Mouse (Mus musculus) forebrain, embryonic 10.5 days (tissue): ENCODE results near the gene Elane. TPM values are rescaled to one million over a fixed set of nuclear protein-coding genes. Genes with fewer than 3 reads are reported as not detected.

ENCODE experiments used
- DNase-seq: peaks from one replicate; pipeline ENCODE4 v3.0.0-alpha.2; 2017; ENCODE audit warnings: low spot score; ENCODE audit errors: extremely low spot score
- H3K27ac ChIP-seq: fragments of 300-500 bp; sonication (generic); 2 replicates; pipeline ENCODE4 v1.5.1; 2016; ENCODE audit warnings: mild to moderate bottlenecking
- H3K27me3 ChIP-seq: fragments of 300-500 bp; sonication (generic); 2 replicates; pipeline ENCODE4 v1.6.1; 2016; ENCODE audit warnings: mild to moderate bottlenecking; ENCODE audit not compliant: poor library complexity, severe bottlenecking
- H3K36me3 ChIP-seq: fragments of 300-500 bp; sonication (generic); replicated peaks from 2 replicates; pipeline ENCODE4 v1.6.1; 2016; ENCODE audit warnings: mild to moderate bottlenecking, moderate library complexity
- H3K4me1 ChIP-seq: fragments of 300-500 bp; sonication (generic); 2 replicates; pipeline ENCODE4 v1.6.1; 2016
- H3K4me3 ChIP-seq: fragments of 300-500 bp; sonication (generic); 2 replicates; pipeline ENCODE4 v1.5.1; 2016; ENCODE audit warnings: mild to moderate bottlenecking, moderate library complexity
- H3K9me3 ChIP-seq: fragments of 300-500 bp; sonication (generic); 2 replicates; pipeline ENCODE4 v1.6.1; 2016; ENCODE audit warnings: mild to moderate bottlenecking, moderate library complexity
- WGBS: fragments of 180-500 bp; shearing (Covaris S2); methylation state at CpG from one replicate; pipeline ENCODE4 v1.1.7; 2016; 5-methylcytosine and 5-hydroxymethylcytosine counted together
- microRNA-seq: library from miRNA; unstranded; fragments of <30 nt; microRNA quantifications from one replicate; pipeline ENCODE4, GENCODE M21; 2017
- polyA plus RNA-seq: library from polyadenylated mRNA; unstranded; fragments of >200 nt; fragmentation: Nextera tagmentation; extraction: Ambion mirVana; gene quantifications from 2 replicates; pipeline ENCODE4 v1.2.1, GENCODE M21; 2016

The Elane gene
- polyA plus RNA-seq, 1 experiment from 2014 or later: not detected

- peak overlapping the region; percentile 78 for H3K27ac ChIP-seq
- no peak for DNase-seq
- 75% methylated on average over 9 of the region's 9 CpGs for WGBS
- peaks cover 82% of the 10 kb centered on the region for H3K4me1 ChIP-seq
- peaks cover 72% of the 10 kb centered on the region for H3K36me3 ChIP-seq
- no peaks in the 10 kb centered on the region for H3K9me3 ChIP-seq
- peak overlapping the region; percentile 25; the same call in 1 of the 2 replicates for H3K4me3 ChIP-seq
- no peaks in the 10 kb centered on the region for H3K27me3 ChIP-seq
These were observed 47.2 kb downstream of the Elane start for GRCm38 (mm10) chr10:79933145-79933679.

- WGBS: 37% methylated on average over 6 of the region's 6 CpGs
- peaks cover 78% of the 10 kb centered on the region for H3K36me3 ChIP-seq
- 0 out of 2 replicates have a peak overlapping the region, but pooled peaks have one; percentile 1 for H3K4me3 ChIP-seq
These were observed 47.8 kb downstream of the Elane start for GRCm38 (mm10) chr10:79933861-79934260.

GRCm38 (mm10) chr10:79934272-79934721, 48.2 kb downstream of the Elane start:
- Histone ChIP-seq H3K27me3 (no peaks in the 10 kb centered on the region), H3K4me1 (peaks cover 82% of the 10 kb centered on the region), H3K36me3 (peaks cover 81% of the 10 kb centered on the region)

More at GRCm38 (mm10) chr10:79933861-79934260, 47.8 kb downstream of the Elane start:
- Histone ChIP-seq H3K27ac (peak overlapping the region; percentile 78), H3K27me3 (no peaks in the 10 kb centered on the region), H3K4me1 (peaks cover 82% of the 10 kb centered on the region), H3K9me3 (no peaks in the 10 kb centered on the region)
- no peak for DNase-seq

GRCm38 (mm10) chr10:79934794-79935569, 48.9 kb downstream of the Elane start:
- H3K27me3 ChIP-seq: no peaks in the 10 kb centered on the region
- peaks cover 82% of the 10 kb centered on the region for H3K4me1 ChIP-seq
- 0 out of 2 replicates have a peak overlapping the region, but pooled peaks have one; percentile 1 for H3K4me3 ChIP-seq
- 93% methylated on average over 16 of the region's 16 CpGs for WGBS
- H3K9me3 ChIP-seq: no peaks in the 10 kb centered on the region
- 0 out of 2 replicates have a peak overlapping the region, but pooled peaks have one; percentile 78 for H3K27ac ChIP-seq
- H3K36me3 ChIP-seq: peaks cover 88% of the 10 kb centered on the region
- no peak for DNase-seq

More at GRCm38 (mm10) chr10:79934272-79934721, 48.2 kb downstream of the Elane start:
- DNase-seq: no peak
- Histone ChIP-seq H3K9me3 (no peaks in the 10 kb centered on the region), H3K4me3 (0 out of 2 replicates have a peak overlapping the region, but pooled peaks have one; percentile 1), H3K27ac (peak overlapping the region; percentile 78; the same call in 1 of the 2 replicates)
- 77% methylated on average over 13 of the region's 13 CpGs for WGBS

GRCm38 (mm10) chr10:79936284-79936910, 50.4 kb downstream of the Elane start:
- Histone ChIP-seq H3K36me3 (peaks cover 89% of the 10 kb centered on the region), H3K9me3 (no peaks in the 10 kb centered on the region), H3K4me1 (peaks cover 73% of the 10 kb centered on the region), H3K4me3 (no peak overlapping the region), H3K27ac (peak overlapping the region; percentile 27; the same call in 1 of the 2 replicates), H3K27me3 (no peaks in the 10 kb centered on the region)
- 80% methylated on average over 10 of the region's 10 CpGs for WGBS
- DNase-seq: no peak

GRCm38 (mm10) chr10:79936911-79937441, 50.9 kb downstream of the Elane start:
- H3K4me3 ChIP-seq: no peak overlapping the region
- peaks cover 68% of the 10 kb centered on the region for H3K4me1 ChIP-seq
- H3K27me3 ChIP-seq: no peaks in the 10 kb centered on the region
- peak overlapping the region; percentile 27; the same call in 1 of the 2 replicates for H3K27ac ChIP-seq
- peaks cover 89% of the 10 kb centered on the region for H3K36me3 ChIP-seq
- 90% methylated on average over 27 of the region's 27 CpGs for WGBS
- DNase-seq: no peak
- no peaks in the 10 kb centered on the region for H3K9me3 ChIP-seq

Small RNA genes lying within 50 kb of the gene (microRNA-seq; reads per million reads assigned to microRNA genes)
- not detected for gene Mir6910

Other genes starting within 250 kb of the Elane start
- 9.5 and 12.4 TPM in 2 replicates for gene Shc2, start 248.3 kb upstream of the Elane start, polyA plus RNA-seq
- not detected in 2 replicates for gene Odf3l2, start 240.5 kb upstream of the Elane start, polyA plus RNA-seq
- gene Madcam1, start 221.7 kb upstream of the Elane start, polyA plus RNA-seq: 0.90 and 1.5 TPM in 2 replicates
- gene Tpgs1, start 216.9 kb upstream of the Elane start, polyA plus RNA-seq: 59.7 and 63.8 TPM in 2 replicates
- 253 and 264 TPM in 2 replicates for gene Cdc34, start 204.1 kb upstream of the Elane start, polyA plus RNA-seq
- 0.84 and 1.0 TPM in 2 replicates for gene Gzmm, start 197.2 kb upstream of the Elane start, polyA plus RNA-seq
- gene Bsg, start 181.8 kb upstream of the Elane start, polyA plus RNA-seq: 598 and 623 TPM in 2 replicates
- gene Hcn2, start 169.6 kb upstream of the Elane start, polyA plus RNA-seq: 0.06 TPM in 1 of 2 replicates, not detected in the other
- 50.9 and 52.9 TPM in 2 replicates for gene Polrmt, start 139.7 kb upstream of the Elane start, polyA plus RNA-seq
- gene Fgf22, start 131.2 kb upstream of the Elane start, polyA plus RNA-seq: 0.36 and 0.64 TPM in 2 replicates
- 92.4 and 113 TPM in 2 replicates for gene Rnf126, start 119.3 kb upstream of the Elane start, polyA plus RNA-seq
- gene Fstl3, start 109.0 kb upstream of the Elane start, polyA plus RNA-seq: 1.1 and 1.5 TPM in 2 replicates
- not detected in 2 replicates for gene Prss57, start 95.3 kb upstream of the Elane start, polyA plus RNA-seq
- gene Palm, start 92.7 kb upstream of the Elane start, polyA plus RNA-seq: 114 and 119 TPM in 2 replicates
- gene Misp, start 65.3 kb upstream of the Elane start, polyA plus RNA-seq: 0.18 and 1.0 TPM in 2 replicates
- 370 and 377 TPM in 2 replicates for gene Ptbp1, start 31.8 kb upstream of the Elane start, polyA plus RNA-seq
- gene Prtn3, start 11.8 kb upstream of the Elane start, polyA plus RNA-seq: 8.1 TPM in 2 replicates
- 91.4 and 102 TPM in 2 replicates for gene Plppr3, start 11.6 kb upstream of the Elane start, polyA plus RNA-seq
- not detected in 2 replicates for gene Cfd, start 4.6 kb downstream of the Elane start, polyA plus RNA-seq
- 61.8 and 65.7 TPM in 2 replicates for gene Med16, start 22.7 kb downstream of the Elane start, polyA plus RNA-seq
- gene Gm26602, start 24.6 kb downstream of the Elane start, polyA plus RNA-seq: 1.9 TPM in 1 of 2 replicates, not detected in the other
- gene Kiss1r, start 30.7 kb downstream of the Elane start, polyA plus RNA-seq: 0.28 and 0.48 TPM in 2 replicates
- 112 and 116 TPM in 2 replicates for gene R3hdm4, start 35.0 kb downstream of the Elane start, polyA plus RNA-seq
- 12.5 and 13.0 TPM in 2 replicates for gene Arid3a, start 40.8 kb downstream of the Elane start, polyA plus RNA-seq
- 165 and 167 TPM in 2 replicates for gene Wdr18, start 73.9 kb downstream of the Elane start, polyA plus RNA-seq
- gene Grin3b, start 84.5 kb downstream of the Elane start, polyA plus RNA-seq: 0.20 and 0.31 TPM in 2 replicates
- 8.4 and 9.6 TPM in 2 replicates for gene Tmem259, start 98.1 kb downstream of the Elane start, polyA plus RNA-seq
- 222 and 226 TPM in 2 replicates for gene Cnn2, start 102.3 kb downstream of the Elane start, polyA plus RNA-seq
- 2.9 and 3.1 TPM in 2 replicates for gene Abca7, start 110.2 kb downstream of the Elane start, polyA plus RNA-seq
- gene Arhgap45, start 130.4 kb downstream of the Elane start, polyA plus RNA-seq: 8.0 and 9.1 TPM in 2 replicates
- 279 and 286 TPM in 2 replicates for gene Polr2e, start 153.5 kb downstream of the Elane start, polyA plus RNA-seq
- 670 and 692 TPM in 2 replicates for gene Gpx4, start 160.9 kb downstream of the Elane start, polyA plus RNA-seq
- gene Sbno2, start 219.3 kb downstream of the Elane start, polyA plus RNA-seq: 14.7 and 15.6 TPM in 2 replicates
- 14.4 and 18.1 TPM in 2 replicates for gene Stk11, start 229.6 kb downstream of the Elane start, polyA plus RNA-seq